Mouse (Mus musculus) midbrain, embryonic 11.5 days (tissue): ENCODE results near the gene Efhd2. TPM values are rescaled to one million over a fixed set of nuclear protein-coding genes. Genes with fewer than 3 reads are reported as not detected.

Source experiments
- ATAC-seq: fragments of 200-750 bp; cut with Nextera tagmentation; 2 replicates; pipeline ENCODE4 v1.8.0; 2017; ENCODE audit warnings: moderate TSS enrichment, moderate library complexity; ENCODE audit not compliant: low FRiP score
- DNase-seq: peaks from one replicate; pipeline ENCODE4 v3.0.0; 2015; ENCODE audit warnings: low spot score; ENCODE audit errors: missing footprints
- H3K27ac ChIP-seq: fragments of 300-500 bp; sonication (generic); 2 replicates; pipeline ENCODE4 v1.5.1; 2014; ENCODE audit warnings: low read depth, low read length
- H3K27me3 ChIP-seq: fragments of 300-500 bp; sonication (generic); 2 replicates; pipeline ENCODE4 v1.6.1; 2014; ENCODE audit warnings: mild to moderate bottlenecking, low read length, moderate library complexity, mixed read lengths; ENCODE audit not compliant: control insufficient read depth, insufficient read depth
- H3K36me3 ChIP-seq: fragments of 300-500 bp; sonication (generic); 2 replicates; pipeline ENCODE4 v1.6.1; 2014; ENCODE audit warnings: mild to moderate bottlenecking, low read length, moderate library complexity, mixed read lengths; ENCODE audit not compliant: control insufficient read depth, insufficient read depth
- H3K4me1 ChIP-seq: fragments of 300-500 bp; sonication (generic); 2 replicates; pipeline ENCODE4 v1.6.1; 2014; ENCODE audit warnings: low read length; ENCODE audit not compliant: control insufficient read depth, insufficient read depth
- H3K4me2 ChIP-seq: fragments of 300-500 bp; sonication (generic); 2 replicates; pipeline ENCODE4 v1.6.1; 2014; ENCODE audit warnings: mild to moderate bottlenecking, moderate library complexity
- H3K4me3 ChIP-seq: fragments of 300-500 bp; sonication (generic); 2 replicates; pipeline ENCODE4 v1.5.1; 2014; ENCODE audit warnings: low read depth, low read length
- H3K9ac ChIP-seq: fragments of 300-500 bp; sonication (generic); 2 replicates; pipeline ENCODE4 v1.6.1; 2014; ENCODE audit warnings: low read length
- H3K9me3 ChIP-seq: fragments of 300-500 bp; sonication (generic); 2 replicates; pipeline ENCODE4 v1.6.1; 2016; ENCODE audit warnings: low read length; ENCODE audit not compliant: control insufficient read depth
- WGBS: fragments of 180-500 bp; shearing (Covaris S2); extraction: QIAGEN DNeasy Blood & Tissue Kit; methylation state at CpG from one replicate; pipeline ENCODE4 v1.1.7; 2014; 5-methylcytosine and 5-hydroxymethylcytosine counted together
- polyA plus RNA-seq: library from polyadenylated mRNA; unstranded; fragments of >200 nt; fragmentation: Nextera tagmentation; extraction: Ambion mirVana; gene quantifications from 2 replicates; pipeline ENCODE4 v1.2.1, GENCODE M21; 2014

The Efhd2 gene
- polyA plus RNA-seq, 1 experiment from 2014 or later: 34.7 TPM

GRCm38 (mm10) chr4:141901711-141902478 lies 27.2 kb upstream of the Efhd2 start:
- 9% methylated on average over 17 of the region's 17 CpGs for WGBS

GRCm38 (mm10) chr4:141900421-141900820 lies 25.7 kb upstream of the Efhd2 start:
- peak; percentile 0; the same call in 1 of the 2 replicates for ATAC-seq
- peaks cover 57% of the 10 kb centered on the region for H3K4me1 ChIP-seq
- no peaks in the 10 kb centered on the region for H3K9me3 ChIP-seq

More at GRCm38 (mm10) chr4:141901711-141902478, 27.2 kb upstream of the Efhd2 start:
- Histone ChIP-seq H3K27ac (peak overlapping the region; percentile 98), H3K27me3 (no peaks in the 10 kb centered on the region), H3K9me3 (no peaks in the 10 kb centered on the region), H3K9ac (peak overlapping the region; percentile 58), H3K36me3 (no peaks in the 10 kb centered on the region), H3K4me1 (peaks cover 54% of the 10 kb centered on the region), H3K4me2 (peak overlapping the region; percentile 35), H3K4me3 (no peak overlapping the region; the same call in 1 of the 2 replicates)
- DNase-seq: peak; percentile 98
- ATAC-seq: peak; percentile 90

GRCm38 (mm10) chr4:141899936-141900335 lies 25.2 kb upstream of the Efhd2 start:
- H3K36me3 ChIP-seq: no peaks in the 10 kb centered on the region
- no peak overlapping the region for H3K4me3 ChIP-seq
- peak overlapping the region; percentile 98 for H3K27ac ChIP-seq
- H3K27me3 ChIP-seq: no peaks in the 10 kb centered on the region
- H3K4me1 ChIP-seq: peaks cover 57% of the 10 kb centered on the region
- peak overlapping the region; percentile 34; the same call in 1 of the 2 replicates for H3K9ac ChIP-seq
- WGBS: 3% methylated on average over 8 of the region's 8 CpGs
- H3K9me3 ChIP-seq: no peaks in the 10 kb centered on the region
- peak; percentile 96 for DNase-seq
- ATAC-seq: peak; percentile 30
- no peak overlapping the region for H3K4me2 ChIP-seq

More at GRCm38 (mm10) chr4:141900421-141900820, 25.7 kb upstream of the Efhd2 start:
- Histone ChIP-seq H3K4me3 (no peak overlapping the region), H3K9ac (0 out of 2 replicates have a peak overlapping the region, but pooled peaks have one; percentile 29), H3K27ac (peak overlapping the region; percentile 98), H3K36me3 (no peaks in the 10 kb centered on the region), H3K4me2 (no peak overlapping the region), H3K27me3 (no peaks in the 10 kb centered on the region)
- WGBS: 51% methylated on average over 11 of the region's 11 CpGs
- peak; percentile 92 for DNase-seq

GRCm38 (mm10) chr4:141898905-141899304 lies 24.2 kb upstream of the Efhd2 start:
- WGBS: 81% methylated on average over 8 of the region's 8 CpGs
- no peaks in the 10 kb centered on the region for H3K9me3 ChIP-seq
- H3K4me2 ChIP-seq: no peak overlapping the region
- H3K27ac ChIP-seq: peak overlapping the region; percentile 98
- no peaks in the 10 kb centered on the region for H3K36me3 ChIP-seq
- no peak overlapping the region for H3K4me3 ChIP-seq
- H3K9ac ChIP-seq: 0 out of 2 replicates have a peak overlapping the region, but pooled peaks have one; percentile 3
- no peak for DNase-seq
- peaks cover 57% of the 10 kb centered on the region for H3K4me1 ChIP-seq
- no peak for ATAC-seq
- no peaks in the 10 kb centered on the region for H3K27me3 ChIP-seq

- 44% methylated on average over 3 of the region's 3 CpGs for WGBS
- H3K4me1 ChIP-seq: peaks cover 54% of the 10 kb centered on the region
- no peak overlapping the region for H3K4me3 ChIP-seq
- no peaks in the 10 kb centered on the region for H3K36me3 ChIP-seq
- no peak overlapping the region; the same call in 1 of the 2 replicates for H3K27ac ChIP-seq
- H3K4me2 ChIP-seq: no peak overlapping the region
- H3K27me3 ChIP-seq: no peaks in the 10 kb centered on the region
- no peak for ATAC-seq
- H3K9ac ChIP-seq: no peak overlapping the region
- no peaks in the 10 kb centered on the region for H3K9me3 ChIP-seq
- no peak for DNase-seq
Observed at GRCm38 (mm10) chr4:141897838-141898237, 23.1 kb upstream of the Efhd2 start.

GRCm38 (mm10) chr4:141897225-141897624 lies 22.5 kb upstream of the Efhd2 start:
- Histone ChIP-seq H3K9me3 (no peaks in the 10 kb centered on the region), H3K9ac (no peak overlapping the region), H3K4me3 (no peak overlapping the region), H3K4me1 (peaks cover 48% of the 10 kb centered on the region), H3K4me2 (no peak overlapping the region), H3K27ac (peak overlapping the region; percentile 9; the same call in 1 of the 2 replicates), H3K27me3 (no peaks in the 10 kb centered on the region), H3K36me3 (no peaks in the 10 kb centered on the region)
- 87% methylated on average over 6 of the region's 6 CpGs for WGBS
- no peak for DNase-seq
- no peak for ATAC-seq

GRCm38 (mm10) chr4:141895772-141896171 lies 21.1 kb upstream of the Efhd2 start:
- ATAC-seq: no peak
- H3K4me1 ChIP-seq: peaks cover 33% of the 10 kb centered on the region

GRCm38 (mm10) chr4:141893157-141893784 lies 18.6 kb upstream of the Efhd2 start:
- Histone ChIP-seq H3K9me3 (no peaks in the 10 kb centered on the region), H3K9ac (no peak overlapping the region), H3K4me2 (no peak overlapping the region), H3K36me3 (no peaks in the 10 kb centered on the region), H3K4me1 (peaks cover 11% of the 10 kb centered on the region), H3K27me3 (no peaks in the 10 kb centered on the region), H3K4me3 (no peak overlapping the region), H3K27ac (no peak overlapping the region)
- DNase-seq (no peak), ATAC-seq (no peak)
- 88% methylated on average over 8 of the region's 8 CpGs for WGBS

More at GRCm38 (mm10) chr4:141895772-141896171, 21.1 kb upstream of the Efhd2 start:
- Histone ChIP-seq H3K4me3 (no peak overlapping the region), H3K27ac (no peak overlapping the region), H3K9me3 (no peaks in the 10 kb centered on the region), H3K27me3 (no peaks in the 10 kb centered on the region), H3K9ac (no peak overlapping the region), H3K36me3 (no peaks in the 10 kb centered on the region), H3K4me2 (no peak overlapping the region)
- DNase-seq: no peak
- 86% methylated on average over 12 of the region's 12 CpGs for whole genome bisulfite sequencing
